Mouse (Mus musculus) heart, adult 2 months (tissue): ENCODE results near the gene Tenm4. TPM values are rescaled to one million over a fixed set of nuclear protein-coding genes. Genes with fewer than 3 reads are reported as not detected.
A peak's percentile ranks its signal among the peaks of the same experiment; 100 is the strongest.

ENCODE experiments used
- DNase-seq, 2 experiments: peaks; one replicate each; pipeline ENCODE4 v3.0.0; 2021
- H3K27ac ChIP-seq: fragments of 200-600 bp; 2 replicates; pipeline ENCODE4 v1.8.1; 2022
- H3K27me3 ChIP-seq: fragments of 200-500 bp; 2 replicates; pipeline ENCODE4 v1.6.1; 2012; ENCODE audit warnings: mild to moderate bottlenecking, low read length, inconsistent platforms, mixed read lengths; ENCODE audit not compliant: control insufficient read depth, insufficient read depth
- H3K36me3 ChIP-seq: fragments of 200-500 bp; 2 replicates; pipeline ENCODE4 v1.6.1; 2012; ENCODE audit warnings: low read length, inconsistent platforms; ENCODE audit not compliant: control insufficient read depth, insufficient read depth
- H3K4me1 ChIP-seq: fragments of 200-500 bp; 2 replicates; pipeline ENCODE4 v1.6.1; 2011; ENCODE audit warnings: low read length; ENCODE audit not compliant: control insufficient read depth, insufficient read depth
- H3K4me3 ChIP-seq: fragments of 200-600 bp; 2 replicates; pipeline ENCODE4 v1.8.1; 2022
- H3K79me2 ChIP-seq: fragments of 200-500 bp; replicated peaks from 2 replicates; pipeline ENCODE4 v1.6.1; 2012; ENCODE audit warnings: mild to moderate bottlenecking, inconsistent platforms, low read length, moderate library complexity, mixed read lengths; ENCODE audit not compliant: control insufficient read depth, insufficient read depth
- H3K9ac ChIP-seq: fragments of 200-500 bp; 2 replicates; pipeline ENCODE4 v1.6.1; 2012; ENCODE audit warnings: low read depth, mild to moderate bottlenecking, control low read depth, inconsistent platforms, low read length, mixed read lengths
- CTCF ChIP-seq: fragments of 200-600 bp; IDR thresholded peaks from 2 replicates; pipeline ENCODE4 v1.8.1; 2022; ENCODE audit warnings: antibody characterized with exemption, mild to moderate bottlenecking, moderate library complexity
- EP300 ChIP-seq: fragments of 200-500 bp; IDR thresholded peaks from 2 replicates; pipeline ENCODE4 v1.6.1; 2011; ENCODE audit warnings: low read depth, low read length, control low read depth; ENCODE audit not compliant: insufficient read depth
- POLR2A ChIP-seq: fragments of 200-500 bp; IDR thresholded peaks from 2 replicates; pipeline ENCODE4 v1.6.1; 2011; ENCODE audit warnings: mild to moderate bottlenecking, low read depth, low read length, control low read depth; ENCODE audit not compliant: insufficient read depth
- WGBS: fragments of 180-500 bp; shearing (Covaris S2); methylation state at CpG from one replicate; pipeline ENCODE4 v1.1.7; 2018; 5-methylcytosine and 5-hydroxymethylcytosine counted together
- intact Hi-C: fragments of 180-260 bp; cut with DNase I; formaldehyde crosslinking; loops from one replicate; pipeline ENCODE4 v1.15.1; 2025
- polyA plus RNA-seq: library from polyadenylated mRNA; depleted of rRNA; stranded (reverse); fragments of >200 nt; gene quantifications from 2 replicates; pipeline ENCODE4 v1.2.3, GENCODE M21; 2012
- total RNA-seq, 2 experiments: library from RNA; stranded (reverse); gene quantifications; 2 replicates each; pipeline ENCODE4 v1.2.3; 2021

Gene Tenm4
- total and polyA plus RNA-seq, 3 experiments: 0.34 to 1.3 (median 0.74) TPM

GRCm38 (mm10) chr7:96507046-96507445, 336.0 kb downstream of the Tenm4 start:
- H3K4me1 ChIP-seq: peaks cover 2% of the 10 kb centered on the region
- TF ChIP-seq POLR2A: no peak
- no peak for TF ChIP-seq EP300
- no peak for TF ChIP-seq CTCF
- H3K79me2 ChIP-seq: no peaks in the 10 kb centered on the region
- no peak overlapping the region for H3K27ac ChIP-seq
- intact Hi-C loops: no loop called here
- DNase-seq: no peak
- WGBS: 89% methylated on average over 8 of the region's 8 CpGs
- no peaks in the 10 kb centered on the region for H3K27me3 ChIP-seq
- H3K4me3 ChIP-seq: no peak overlapping the region
- no peak overlapping the region for H3K9ac ChIP-seq
- H3K36me3 ChIP-seq: no peaks in the 10 kb centered on the region

GRCm38 (mm10) chr7:96510396-96510795, 339.4 kb downstream of the Tenm4 start:
- intact Hi-C loops: no loop called here
- WGBS: 48% methylated on average over 5 of the region's 5 CpGs
- H3K4me3 ChIP-seq: no peak overlapping the region

GRCm38 (mm10) chr7:96511018-96511609, 340.1 kb downstream of the Tenm4 start:
- no peak overlapping the region for H3K4me3 ChIP-seq
- DNase-seq: no peak
- no peaks in the 10 kb centered on the region for H3K36me3 ChIP-seq
- H3K27me3 ChIP-seq: no peaks in the 10 kb centered on the region
- H3K79me2 ChIP-seq: no peaks in the 10 kb centered on the region
- intact Hi-C loops: no loop called here
- H3K27ac ChIP-seq: no peak overlapping the region
- H3K9ac ChIP-seq: no peak overlapping the region
- WGBS: 69% methylated on average over 7 of the region's 7 CpGs
- no peaks in the 10 kb centered on the region for H3K4me1 ChIP-seq
- no peak for TF ChIP-seq EP300

More at GRCm38 (mm10) chr7:96510396-96510795, 339.4 kb downstream of the Tenm4 start:
- Histone ChIP-seq H3K27me3 (no peaks in the 10 kb centered on the region), H3K4me1 (no peaks in the 10 kb centered on the region), H3K9ac (no peak overlapping the region), H3K36me3 (no peaks in the 10 kb centered on the region), H3K79me2 (no peaks in the 10 kb centered on the region), H3K27ac (no peak overlapping the region)
- DNase-seq: no peak
- TF ChIP-seq POLR2A (no peak), EP300 (no peak), CTCF (no peak)

GRCm38 (mm10) chr7:96511953-96512511, 341.0 kb downstream of the Tenm4 start:
- TF ChIP-seq CTCF (no peak), POLR2A (no peak), EP300 (no peak)
- Histone ChIP-seq H3K36me3 (no peaks in the 10 kb centered on the region), H3K27me3 (no peaks in the 10 kb centered on the region), H3K4me1 (no peaks in the 10 kb centered on the region), H3K4me3 (no peak overlapping the region), H3K79me2 (no peaks in the 10 kb centered on the region), H3K27ac (no peak overlapping the region), H3K9ac (no peak overlapping the region)
- WGBS: 86% methylated on average over 14 of the region's 14 CpGs
- intact Hi-C loops: no loop called here
- DNase-seq: no peak

DNA sequence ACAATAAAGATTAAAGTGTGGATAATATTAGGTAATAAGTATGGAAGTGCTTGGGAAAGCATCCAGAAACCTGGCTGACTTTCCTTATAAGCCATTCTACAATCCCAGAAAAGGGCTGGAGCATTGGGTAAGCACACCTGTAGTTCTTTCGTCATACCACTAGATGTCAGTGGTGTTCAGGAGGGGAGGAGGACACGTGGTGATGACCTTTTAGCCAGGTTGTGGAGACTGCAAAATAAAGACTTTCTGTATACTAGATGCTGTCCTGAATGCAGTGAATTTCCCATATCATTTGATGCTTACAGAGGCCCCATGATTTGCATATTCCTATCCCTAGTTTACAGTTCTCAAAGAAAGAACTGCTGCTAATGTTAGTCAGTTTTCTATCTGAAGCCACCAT, 348.2 kb downstream of the Tenm4 start:
- Histone ChIP-seq H3K79me2 (no peaks in the 10 kb centered on the region), H3K9ac (no peak overlapping the region), H3K27me3 (no peaks in the 10 kb centered on the region), H3K27ac (no peak overlapping the region), H3K4me3 (no peak overlapping the region), H3K36me3 (no peaks in the 10 kb centered on the region), H3K4me1 (no peaks in the 10 kb centered on the region)
- DNase-seq: no peak
- peak; percentile 53; the same call in 1 of the 2 replicates for TF ChIP-seq EP300
- TF ChIP-seq CTCF: no peak
- no peak for TF ChIP-seq POLR2A
- intact Hi-C loops: loop anchor here (1.0 kb wide), 1 partner anchor 395 kb away; no protein-coding TSS in a partner anchor
- 2% methylated on average over 2 of the region's 2 CpGs for WGBS

GRCm38 (mm10) chr7:96521956-96522355, 350.9 kb downstream of the Tenm4 start:
- WGBS: 59% methylated on average over 7 of the region's 7 CpGs
- Histone ChIP-seq H3K79me2 (no peaks in the 10 kb centered on the region), H3K4me1 (no peaks in the 10 kb centered on the region), H3K9ac (no peak overlapping the region), H3K36me3 (no peaks in the 10 kb centered on the region), H3K4me3 (no peak overlapping the region), H3K27ac (no peak overlapping the region), H3K27me3 (no peaks in the 10 kb centered on the region)
- DNase-seq: no peak
- no peak for TF ChIP-seq CTCF
- TF ChIP-seq EP300: no peak
- intact Hi-C loops: loop anchor here (5.0 kb wide), 1 partner anchor 250 kb away; no protein-coding TSS in a partner anchor
